Mouse (Mus musculus) left cerebral cortex, adult 8-10 months (tissue): Measurements from ENCODE around the gene Akt3. TPM values are rescaled to one million over a fixed set of nuclear protein-coding genes. Genes with fewer than 3 reads are reported as not detected.

Experiments used
- DNase-seq, 2 experiments: peaks; one replicate each; pipeline ENCODE4 v3.0.0; 2022; ENCODE audit warnings: low spot score in 2 of 2
- total RNA-seq, 4 experiments: library from RNA; stranded (reverse); gene quantifications; 2 replicates each; pipeline ENCODE4 v1.2.4; 2022

Gene Akt3
- total RNA-seq, 4 experiments from 2014 or later: 227 to 296 (median 251) TPM

DNA sequence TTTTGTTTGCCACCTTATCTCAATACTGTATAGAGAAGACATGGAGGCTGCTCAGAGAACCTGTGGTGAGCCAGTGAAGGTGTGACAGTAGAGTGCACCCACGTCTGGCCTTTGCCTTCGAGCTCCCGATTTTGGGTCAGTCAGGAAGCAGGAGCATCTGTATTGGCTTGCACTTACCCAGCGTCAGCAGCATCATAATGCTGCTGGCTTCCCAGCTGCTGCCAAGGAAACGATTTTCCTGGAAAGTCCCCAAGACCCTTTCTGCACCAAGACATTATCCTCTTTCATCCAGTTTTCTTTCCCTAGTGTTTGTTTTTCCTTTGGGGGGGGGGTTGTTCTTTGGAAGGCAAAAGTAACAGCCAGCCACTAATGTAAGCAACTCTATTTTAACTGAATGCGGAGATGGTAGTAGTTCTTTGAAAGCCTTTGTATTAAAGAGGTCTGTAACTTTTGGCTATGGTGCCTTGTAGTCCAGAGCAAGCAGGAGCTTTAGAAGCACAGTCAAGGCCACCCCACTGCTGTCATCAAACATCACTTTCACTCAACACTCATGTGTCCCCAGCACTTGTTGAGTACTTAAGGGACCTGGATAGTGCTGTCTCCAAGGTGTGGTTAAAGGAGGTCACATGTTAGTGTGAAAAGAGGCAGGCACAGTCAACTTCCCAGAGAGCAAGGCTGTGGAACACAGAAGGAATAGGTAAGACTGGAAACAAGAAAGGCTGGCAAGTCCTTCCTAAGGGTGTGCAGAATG is 270.8 kb downstream of the Akt3 start:
- no peak for DNase-seq

DNA sequence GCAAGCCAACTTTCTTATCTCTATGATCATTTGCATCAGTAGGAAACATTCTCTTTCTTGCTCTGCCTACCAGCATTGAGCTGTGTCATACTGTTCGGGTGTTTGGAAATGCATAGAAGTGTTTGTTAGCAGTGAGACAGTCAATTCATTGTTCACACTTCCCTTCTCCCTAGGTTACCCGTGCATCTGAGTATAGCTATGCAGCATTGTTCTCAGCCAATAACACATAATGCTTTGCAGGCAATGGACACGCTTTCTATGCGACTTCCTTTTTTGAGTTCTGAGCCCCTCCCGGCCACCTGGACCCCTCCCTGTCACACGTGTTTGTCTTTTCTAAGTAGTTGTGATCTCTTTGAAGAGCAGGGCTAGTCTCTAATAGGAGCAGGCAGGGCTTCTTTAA is 271.7 kb downstream of the Akt3 start:
- no peak for DNase-seq

GRCm38 (mm10) chr1:176985691-176986090 is 272.3 kb downstream of the Akt3 start:
- DNase-seq: peak in 1 of 2 experiments; percentile 81

DNA sequence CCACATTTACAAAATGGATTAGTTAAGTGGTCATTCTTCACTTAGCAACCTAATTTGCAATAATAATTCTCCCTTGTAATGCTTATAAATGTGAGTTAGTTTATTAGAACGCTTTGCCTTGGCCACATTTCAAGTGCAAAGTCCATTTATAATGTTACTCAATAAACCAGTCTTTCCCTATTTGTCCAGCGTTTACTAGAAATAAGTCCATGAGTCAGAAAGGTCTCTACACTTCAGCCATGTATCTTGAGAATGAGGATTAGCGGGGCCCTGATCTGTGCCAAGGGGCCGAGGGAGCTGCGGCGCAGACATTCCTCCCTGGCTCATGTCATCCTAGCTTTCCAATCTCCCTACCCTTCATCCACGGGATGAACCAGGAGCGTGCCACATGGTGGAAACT is 275.3 kb downstream of the Akt3 start:
- no peak for DNase-seq

- no peak for DNase-seq
Observed at GRCm38 (mm10) chr1:176981511-176981910, 276.5 kb downstream of the Akt3 start.

DNA sequence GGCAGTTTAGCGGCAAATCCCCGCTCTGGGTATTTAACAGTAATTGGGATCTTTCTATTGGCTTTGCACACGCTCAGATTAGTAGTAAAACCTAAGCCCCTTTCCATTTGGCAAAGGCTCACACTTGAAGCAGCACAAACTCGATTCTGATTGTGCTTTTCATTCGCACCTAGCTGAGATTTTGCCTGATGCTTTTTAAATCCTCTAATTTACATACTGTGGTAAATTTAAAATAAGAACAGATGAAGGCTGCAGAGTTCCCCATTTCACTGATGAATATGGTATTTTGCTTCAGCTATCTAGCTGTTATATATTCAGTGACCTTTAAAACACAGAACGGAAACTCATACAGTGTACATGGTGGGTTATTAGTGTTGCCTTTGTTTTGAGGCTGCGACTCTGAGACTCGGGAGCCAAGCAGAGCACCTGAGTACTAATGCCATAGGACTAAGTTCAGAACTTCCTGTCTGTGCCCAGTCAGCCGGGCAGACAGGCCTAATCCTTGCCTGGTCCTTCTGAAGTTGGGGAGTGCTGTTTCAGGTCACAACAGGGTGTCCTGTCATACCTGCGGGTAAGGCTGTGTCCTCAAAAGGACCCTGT is 277.1 kb downstream of the Akt3 start:
- DNase-seq: no peak

GRCm38 (mm10) chr1:176980140-176980539 is 277.9 kb downstream of the Akt3 start:
- DNase-seq: peak in 1 of 2 experiments; percentile 78

DNA sequence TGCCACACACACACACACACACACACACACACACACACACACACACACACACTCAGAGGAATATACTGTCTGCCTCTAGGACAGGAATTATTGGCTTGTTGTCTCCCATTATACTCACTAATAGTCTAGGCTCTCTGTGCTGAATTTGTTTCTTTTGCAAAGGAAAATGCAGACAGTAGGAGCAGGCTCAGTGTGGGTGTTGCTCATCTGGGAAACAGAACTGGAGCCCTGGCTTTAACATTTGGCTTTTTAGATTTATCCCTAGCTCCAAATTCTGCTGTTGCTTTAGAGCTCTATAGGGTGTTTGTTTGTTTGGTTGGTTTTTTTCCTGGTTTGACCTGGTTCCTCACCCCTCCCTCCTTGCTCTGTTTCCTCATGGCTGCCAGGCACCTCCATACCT is 278.8 kb downstream of the Akt3 start:
- no peak for DNase-seq

- no peak for DNase-seq
Observed at GRCm38 (mm10) chr1:176973356-176974088, 284.5 kb downstream of the Akt3 start.

- no peak for DNase-seq
Observed at GRCm38 (mm10) chr1:176971479-176971797, 286.6 kb downstream of the Akt3 start.

DNA sequence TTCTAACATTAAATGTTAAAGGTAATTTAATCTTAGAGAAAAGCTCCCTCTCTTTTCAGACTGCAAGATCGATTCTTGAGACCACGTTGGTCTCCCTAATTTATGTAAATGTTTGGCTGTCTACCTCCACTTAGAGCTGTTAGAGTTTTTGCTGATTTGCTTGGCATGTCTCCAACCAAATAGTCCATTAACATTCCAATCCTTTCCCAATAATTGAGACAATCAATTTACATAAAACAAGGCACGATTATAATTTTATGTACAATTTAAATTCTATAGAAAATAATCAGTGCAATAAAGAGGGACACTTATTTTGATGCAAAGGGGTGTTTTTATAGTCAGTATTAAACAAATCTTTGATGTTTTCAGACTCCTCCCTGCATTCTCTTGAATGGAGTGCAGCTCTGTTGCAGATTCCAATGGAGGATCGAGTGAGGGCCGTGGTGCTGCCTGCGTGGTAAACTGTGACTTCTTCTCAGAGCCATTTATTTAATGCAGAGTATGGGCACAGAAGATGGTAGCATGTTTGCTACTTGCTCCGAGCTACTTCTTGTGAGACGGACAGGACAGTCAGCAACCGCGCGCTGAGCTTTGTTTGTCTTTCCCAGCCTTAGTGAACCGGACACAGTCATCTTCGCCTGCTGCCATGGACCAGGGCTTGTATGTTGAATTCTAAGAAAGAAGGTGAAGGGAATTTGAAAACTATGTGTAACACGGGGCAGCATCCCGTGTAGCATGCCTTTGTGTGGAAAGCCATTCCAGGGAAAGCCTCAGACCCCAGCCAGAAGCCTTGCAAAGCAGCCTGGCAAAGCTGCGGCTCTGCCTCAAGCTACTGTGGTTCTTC is 287.1 kb downstream of the Akt3 start:
- DNase-seq: no peak

Other genes with a start within 250 kb of the Akt3 start
- gene Zbtb18, start 184.1 kb upstream of the Akt3 start, total RNA-seq: 100 to 1,000 TPM; 279 to 374 (median 318) TPM